Mouse (Mus musculus): ENCODE results near the gene Mfng. TPM values are rescaled to one million over a fixed set of nuclear protein-coding genes. Genes with fewer than 3 reads are reported as not detected.

Mfng gene
- total RNA-seq, 2 experiments from 2014 or later, result 6.0 to 6.1 TPM

GRCm38 (mm10) chr15:78720532-78720931 is 52.7 kb downstream of the Mfng start:
- intact Hi-C loops (cut with DNase I), result loop anchor here (1.0 kb wide), 1 partner anchor 97 kb away; no protein-coding TSS in a partner anchor
- DNase-seq (ENCODE audit: low spot score in 2 of 2), result no peak

GRCm38 (mm10) chr15:78720094-78720493 is 53.2 kb downstream of the Mfng start:
- DNase-seq (ENCODE audit: low spot score in 2 of 2), result peak; percentile 78 to 80
- intact Hi-C loops (cut with DNase I), result loop anchor here (1.0 kb wide), 1 partner anchor 97 kb away; no protein-coding TSS in a partner anchor

- intact Hi-C loops (cut with DNase I), result no loop called here
- DNase-seq (ENCODE audit: low spot score in 2 of 2), result peak; percentile 38 to 43
Measured at GRCm38 (mm10) chr15:78719416-78719815, 53.9 kb downstream of the Mfng start.

GRCm38 (mm10) chr15:78718290-78719250 is 54.7 kb downstream of the Mfng start, which contains the start of gene Elfn2:
Gene Elfn2 (minus strand): TSS chr15:78718771.
- intact Hi-C loops (cut with DNase I), result no loop called here
- peak; percentile 79 to 82 for DNase-seq (ENCODE audit: low spot score in 2 of 2)

GRCm38 (mm10) chr15:78716936-78717335 is 56.3 kb downstream of the Mfng start:
- intact Hi-C loops (cut with DNase I), result no loop called here
- DNase-seq (ENCODE audit: low spot score in 2 of 2), result peak in 1 of 2 experiments; percentile 61

GRCm38 (mm10) chr15:78715856-78716255 is 57.4 kb downstream of the Mfng start:
- intact Hi-C loops (cut with DNase I), result no loop called here
- no peak for DNase-seq (ENCODE audit: low spot score in 2 of 2)

- intact Hi-C loops (cut with DNase I), result loop anchor here (2.0 to 5.0 kb wide), 3 partner anchors 39 to 276 kb away; partner anchors contain the start of gene Sstr3
- peak in 1 of 2 experiments; percentile 76 for DNase-seq (ENCODE audit: low spot score in 2 of 2)
Measured at GRCm38 (mm10) chr15:78713751-78714150, 59.5 kb downstream of the Mfng start.

- intact Hi-C loops (cut with DNase I), result loop anchor here (1.0 to 5.0 kb wide), 4 partner anchors 38 to 275 kb away; partner anchors contain the start of gene Sstr3
- peak; percentile 79 to 85 for DNase-seq (ENCODE audit: low spot score in 2 of 2)
Measured at GRCm38 (mm10) chr15:78712335-78713258, 60.7 kb downstream of the Mfng start.

GRCm38 (mm10) chr15:78711935-78712334 is 61.3 kb downstream of the Mfng start:
- intact Hi-C loops (cut with DNase I), result loop anchor here (1.0 to 5.0 kb wide), 5 partner anchors 27 to 275 kb away; partner anchors contain the start of gene Sstr3
- peak; percentile 75 to 94 for DNase-seq (ENCODE audit: low spot score in 2 of 2)

GRCm38 (mm10) chr15:78710634-78711033 is 62.6 kb downstream of the Mfng start:
- DNase-seq (ENCODE audit: low spot score in 2 of 2), result peak in 1 of 2 experiments; percentile 88
- intact Hi-C loops (cut with DNase I), result loop anchor here (2.0 to 5.0 kb wide), 2 partner anchors 26 to 273 kb away; no protein-coding TSS in a partner anchor

- peak; percentile 73 to 91 for DNase-seq (ENCODE audit: low spot score in 2 of 2)
- intact Hi-C loops (cut with DNase I), result loop anchor here (2.0 to 5.0 kb wide), 2 partner anchors 25 to 272 kb away; no protein-coding TSS in a partner anchor
Measured at GRCm38 (mm10) chr15:78709767-78710166, 63.5 kb downstream of the Mfng start.

- DNase-seq (ENCODE audit: low spot score in 2 of 2), result no peak
- intact Hi-C loops (cut with DNase I), result no loop called here
Measured at GRCm38 (mm10) chr15:78706630-78707029, 66.6 kb downstream of the Mfng start.

Other genes starting within 250 kb of the Mfng start
- gene C1qtnf6, start 242.1 kb downstream of the Mfng start, total RNA-seq (2021), result 1 to 10 TPM; 3.2 to 3.3 TPM
- gene Sstr3, start 228.8 kb downstream of the Mfng start, total RNA-seq (2021), result 10 to 100 TPM; 19.8 to 22.0 TPM
- 1 to 10 TPM; 1.9 to 2.9 TPM for gene Rac2, start 200.7 kb downstream of the Mfng start, total RNA-seq (2021)
- 10 to 100 TPM; 11.8 to 12.6 TPM for gene Cyth4, start 176.4 kb downstream of the Mfng start, total RNA-seq (2021)
- gene Elfn2, start 54.7 kb downstream of the Mfng start, total RNA-seq (2021), result 100 to 1,000 TPM; 137 to 153 TPM
- 1 to 10 TPM; 3.9 to 4.2 TPM for gene Card10, start 29.6 kb upstream of the Mfng start, total RNA-seq (2021)
- 10 to 100 TPM; 11.9 to 13.2 TPM for gene Cdc42ep1, start 69.1 kb upstream of the Mfng start, total RNA-seq (2021)
- gene Lgals2, start 82.1 kb upstream of the Mfng start, total RNA-seq (2021), result not detected
- gene Gga1, start 103.7 kb upstream of the Mfng start, total RNA-seq (2021), result 10 to 100 TPM; 58.0 to 61.2 TPM
- under 1 TPM; 0.48 to 0.73 TPM for gene Gm49510, start 126.2 kb upstream of the Mfng start, total RNA-seq (2021)
- 10 to 100 TPM; 20.4 to 24.3 TPM for gene Sh3bp1, start 126.3 kb upstream of the Mfng start, total RNA-seq (2021)
- gene Pdxp, start 140.4 kb upstream of the Mfng start, total RNA-seq (2021), result 100 to 1,000 TPM; 165 to 180 TPM
- 10 to 100 TPM; 19.6 to 21.3 TPM for gene Lgals1, start 153.2 kb upstream of the Mfng start, total RNA-seq (2021)
- gene Nol12, start 161.5 kb upstream of the Mfng start, total RNA-seq (2021), result 10 to 100 TPM; 37.7 to 37.9 TPM
- 10 to 100 TPM; 16.4 to 16.8 TPM for gene Triobp, start 174.2 kb upstream of the Mfng start, total RNA-seq (2021)

Measured in left cerebral cortex, postnatal 25 days (tissue).